Mouse (Mus musculus) stomach, embryonic 16.5 days (tissue): Measurements from ENCODE around the gene Gla. TPM values are rescaled to one million over a fixed set of nuclear protein-coding genes. Genes with fewer than 3 reads are reported as not detected.

Experiments used
- ATAC-seq: fragments of 200-750 bp; cut with Nextera tagmentation; 2 replicates; pipeline ENCODE4 v1.8.0; 2017; ENCODE audit warnings: moderate number of reproducible peaks, moderate TSS enrichment; ENCODE audit not compliant: insufficient read depth, low FRiP score
- H3K27ac ChIP-seq: fragments of 300-500 bp; sonication (generic); 2 replicates; pipeline ENCODE4 v1.5.1; 2014; ENCODE audit warnings: low read length
- H3K27me3 ChIP-seq: fragments of 300-500 bp; sonication (generic); 2 replicates; pipeline ENCODE4 v1.6.1; 2014; ENCODE audit warnings: low read length, control low read depth, mixed read lengths; ENCODE audit not compliant: control insufficient read depth, insufficient read depth
- H3K36me3 ChIP-seq: fragments of 300-500 bp; sonication (generic); 2 replicates; pipeline ENCODE4 v1.6.1; 2014; ENCODE audit warnings: low read length; ENCODE audit not compliant: control insufficient read depth, insufficient read depth
- H3K4me1 ChIP-seq: fragments of 300-500 bp; sonication (generic); 2 replicates; pipeline ENCODE4 v1.6.1; 2014; ENCODE audit warnings: low read length, control low read depth, mixed read lengths; ENCODE audit not compliant: control insufficient read depth, insufficient read depth
- H3K4me2 ChIP-seq: fragments of 300-500 bp; sonication (generic); 2 replicates; pipeline ENCODE4 v1.6.1; 2014; ENCODE audit warnings: low read depth, low read length, mixed read lengths
- H3K4me3 ChIP-seq: fragments of 300-500 bp; sonication (generic); replicated peaks from 2 replicates; pipeline ENCODE4 v1.5.1; 2014; ENCODE audit warnings: mild to moderate bottlenecking, low read length
- H3K9ac ChIP-seq: fragments of 300-500 bp; sonication (generic); 2 replicates; pipeline ENCODE4 v1.6.1; 2014; ENCODE audit warnings: low read length
- H3K9me3 ChIP-seq: fragments of 300-500 bp; sonication (generic); replicated peaks from 2 replicates; pipeline ENCODE4 v1.6.1; 2016; ENCODE audit warnings: low read length, control low read depth; ENCODE audit not compliant: control insufficient read depth
- WGBS: fragments of 180-500 bp; shearing (Covaris S2); extraction: QIAGEN DNeasy Blood & Tissue Kit; methylation state at CpG from one replicate; pipeline ENCODE4 v1.1.7; 2014; 5-methylcytosine and 5-hydroxymethylcytosine counted together
- polyA plus RNA-seq: library from polyadenylated mRNA; unstranded; fragments of >200 nt; fragmentation: Nextera tagmentation; extraction: Ambion mirVana; gene quantifications from 2 replicates; pipeline ENCODE4 v1.2.1, GENCODE M21; 2015

Gla gene
- polyA plus RNA-seq, 1 experiment from 2014 or later = 6.5 TPM

GRCm38 (mm10) chrX:134580528-134581305 lies 20.2 kb downstream of the Gla start:
- Histone ChIP-seq H3K9me3 (no peaks in the 10 kb centered on the region), H3K4me3 (no peak overlapping the region), H3K9ac (no peak overlapping the region), H3K27me3 (no peaks in the 10 kb centered on the region), H3K36me3 (no peaks in the 10 kb centered on the region), H3K27ac (no peak overlapping the region), H3K4me2 (no peak overlapping the region), H3K4me1 (no peaks in the 10 kb centered on the region)
- WGBS = 82% methylated on average over 14 of the region's 14 CpGs
- no peak for ATAC-seq

GRCm38 (mm10) chrX:134577896-134578295 lies 23.0 kb downstream of the Gla start:
- whole genome bisulfite sequencing = 81% methylated on average over 4 of the region's 4 CpGs
- Histone ChIP-seq H3K4me2 (no peak overlapping the region), H3K4me3 (no peak overlapping the region), H3K27ac (no peak overlapping the region), H3K27me3 (no peaks in the 10 kb centered on the region), H3K36me3 (no peaks in the 10 kb centered on the region), H3K9me3 (no peaks in the 10 kb centered on the region), H3K9ac (no peak overlapping the region), H3K4me1 (no peaks in the 10 kb centered on the region)
- no peak for ATAC-seq

GRCm38 (mm10) chrX:134566536-134567222 lies 34.2 kb downstream of the Gla start:
- Histone ChIP-seq H3K4me3 (no peak overlapping the region), H3K4me2 (no peak overlapping the region), H3K9me3 (no peaks in the 10 kb centered on the region), H3K27me3 (no peaks in the 10 kb centered on the region), H3K4me1 (no peaks in the 10 kb centered on the region), H3K9ac (no peak overlapping the region), H3K27ac (no peak overlapping the region), H3K36me3 (no peaks in the 10 kb centered on the region)
- ATAC-seq = no peak
- WGBS = 78% methylated on average over 8 of the region's 8 CpGs

- no peak overlapping the region for H3K9ac ChIP-seq
- H3K27me3 ChIP-seq = no peaks in the 10 kb centered on the region; the same call in 1 of the 2 replicates
- no peaks in the 10 kb centered on the region for H3K9me3 ChIP-seq
- H3K4me3 ChIP-seq = no peak overlapping the region
- no peak for ATAC-seq
- no peaks in the 10 kb centered on the region for H3K36me3 ChIP-seq
- WGBS = 71% methylated on average over 4 of the region's 4 CpGs
- no peaks in the 10 kb centered on the region for H3K4me1 ChIP-seq
- H3K27ac ChIP-seq = no peak overlapping the region
- no peak overlapping the region for H3K4me2 ChIP-seq
Measured at GRCm38 (mm10) chrX:134564326-134564725, 36.6 kb downstream of the Gla start.

GRCm38 (mm10) chrX:134554425-134554824 lies 46.5 kb downstream of the Gla start:
- no peak for ATAC-seq
- Histone ChIP-seq H3K9me3 (no peaks in the 10 kb centered on the region), H3K9ac (no peak overlapping the region), H3K4me3 (no peak overlapping the region), H3K27me3 (no peaks in the 10 kb centered on the region), H3K4me2 (no peak overlapping the region), H3K4me1 (no peaks in the 10 kb centered on the region), H3K36me3 (no peaks in the 10 kb centered on the region), H3K27ac (no peak overlapping the region)
- 74% methylated on average over 6 of the region's 6 CpGs for WGBS

- H3K27ac ChIP-seq = no peak overlapping the region
- H3K4me2 ChIP-seq = no peak overlapping the region
- H3K36me3 ChIP-seq = no peaks in the 10 kb centered on the region
- no peak overlapping the region for H3K9ac ChIP-seq
- no peaks in the 10 kb centered on the region for H3K9me3 ChIP-seq
- no peaks in the 10 kb centered on the region for H3K27me3 ChIP-seq
- no peaks in the 10 kb centered on the region for H3K4me1 ChIP-seq
- H3K4me3 ChIP-seq = no peak overlapping the region
- ATAC-seq = no peak
- whole genome bisulfite sequencing = 86% methylated on average over 4 of the region's 4 CpGs
Measured at GRCm38 (mm10) chrX:134553326-134553725, 47.6 kb downstream of the Gla start.

- Histone ChIP-seq H3K27me3 (no peaks in the 10 kb centered on the region; the same call in 1 of the 2 replicates), H3K4me3 (no peak overlapping the region), H3K4me2 (no peak overlapping the region), H3K9me3 (no peaks in the 10 kb centered on the region), H3K27ac (no peak overlapping the region), H3K36me3 (no peaks in the 10 kb centered on the region), H3K9ac (no peak overlapping the region), H3K4me1 (no peaks in the 10 kb centered on the region)
- 16% methylated on average over 5 of the region's 5 CpGs for WGBS
- no peak for ATAC-seq
Measured at GRCm38 (mm10) chrX:134550903-134551302, 50.0 kb downstream of the Gla start.

GRCm38 (mm10) chrX:134547330-134547729 lies 53.6 kb downstream of the Gla start:
- no peaks in the 10 kb centered on the region for H3K36me3 ChIP-seq
- no peaks in the 10 kb centered on the region for H3K4me1 ChIP-seq
- 90% methylated on average over 4 of the region's 4 CpGs for WGBS
- H3K4me2 ChIP-seq = no peak overlapping the region
- H3K27me3 ChIP-seq = no peaks in the 10 kb centered on the region; the same call in 1 of the 2 replicates
- no peak for ATAC-seq
- H3K27ac ChIP-seq = no peak overlapping the region
- H3K4me3 ChIP-seq = no peak overlapping the region
- H3K9me3 ChIP-seq = no peaks in the 10 kb centered on the region
- H3K9ac ChIP-seq = no peak overlapping the region

- Histone ChIP-seq H3K9me3 (no peaks in the 10 kb centered on the region), H3K27ac (peak overlapping the region; percentile 92), H3K9ac (peak overlapping the region; percentile 73), H3K27me3 (no peaks in the 10 kb centered on the region), H3K36me3 (no peaks in the 10 kb centered on the region), H3K4me3 (peak overlapping the region; percentile 58), H3K4me2 (peak overlapping the region; percentile 50), H3K4me1 (no peaks in the 10 kb centered on the region)
- ATAC-seq = no peak
- WGBS = 22% methylated on average over 6 of the region's 6 CpGs
Measured at GRCm38 (mm10) chrX:134541955-134542308, 59.0 kb downstream of the Gla start.
